Mouse (Mus musculus): ENCODE measurements around the gene Sema5b. TPM values are rescaled to one million over a fixed set of nuclear protein-coding genes. Genes with fewer than 3 reads are reported as not detected.

Sema5b gene
- polyA plus RNA-seq, 1 experiment from 2014 or later: 1.8 TPM

- H3K36me3 ChIP-seq: no peaks in the 10 kb centered on the region
- no peak overlapping the region; the same call in 1 of the 2 replicates for H3K4me2 ChIP-seq
- no peaks in the 10 kb centered on the region for H3K9me3 ChIP-seq (replicated peaks)
- peaks cover 10% of the 10 kb centered on the region for H3K4me1 ChIP-seq (replicated peaks)
- no peak for ATAC-seq (replicated peaks; ENCODE audit: insufficient number of reproducible peaks, insufficient read depth, low FRiP score, low read depth)
- WGBS: 36% methylated on average over 17 of the region's 17 CpGs
- no peak overlapping the region for H3K9ac ChIP-seq
- H3K27me3 ChIP-seq: peaks cover 7% of the 10 kb centered on the region; the same call in 1 of the 2 replicates
- peak overlapping the region; percentile 31 for H3K27ac ChIP-seq
- H3K4me3 ChIP-seq: no peak overlapping the region
Measured at GRCm38 (mm10) chr16:35613851-35614804, 73.2 kb downstream of the Sema5b start.

GRCm38 (mm10) chr16:35617732-35618131 is 76.8 kb downstream of the Sema5b start:
- Histone ChIP-seq H3K9ac (no peak overlapping the region), H3K9me3 (replicated peaks) (no peaks in the 10 kb centered on the region), H3K4me2 (no peak overlapping the region), H3K27me3 (peaks cover 7% of the 10 kb centered on the region; the same call in 1 of the 2 replicates), H3K36me3 (no peaks in the 10 kb centered on the region), H3K4me3 (no peak overlapping the region), H3K4me1 (replicated peaks) (peaks cover 10% of the 10 kb centered on the region), H3K27ac (no peak overlapping the region)
- 76% methylated on average over 4 of the region's 4 CpGs for WGBS
- ATAC-seq (replicated peaks; ENCODE audit: insufficient number of reproducible peaks, insufficient read depth, low FRiP score, low read depth): no peak

DNA sequence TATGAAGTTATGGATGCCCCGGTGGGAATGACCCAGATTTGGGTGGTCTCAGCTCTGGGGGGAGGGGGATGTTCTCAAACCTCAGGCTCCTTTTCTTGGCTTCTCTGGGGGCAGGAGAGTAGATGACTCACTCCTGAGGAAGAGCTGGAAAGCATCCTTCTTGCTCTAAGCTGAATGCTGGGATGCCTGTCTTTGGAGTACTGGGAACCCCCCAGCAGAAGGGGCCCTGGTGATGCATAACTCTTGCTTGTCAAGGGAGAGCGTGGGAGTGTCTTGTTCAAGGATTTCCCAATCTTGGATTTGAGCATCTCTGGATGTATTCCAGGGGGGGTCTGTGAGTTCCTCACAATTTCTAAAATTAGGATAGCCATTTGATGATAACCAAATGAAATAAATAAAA is 82.1 kb downstream of the Sema5b start:
- no peaks in the 10 kb centered on the region for H3K4me1 ChIP-seq (replicated peaks)
- no peak overlapping the region for H3K4me3 ChIP-seq
- no peaks in the 10 kb centered on the region for H3K9me3 ChIP-seq (replicated peaks)
- ATAC-seq (replicated peaks; ENCODE audit: insufficient number of reproducible peaks, insufficient read depth, low FRiP score, low read depth): no peak
- no peak overlapping the region for H3K4me2 ChIP-seq
- peaks cover 9% of the 10 kb centered on the region; the same call in 1 of the 2 replicates for H3K27me3 ChIP-seq
- H3K27ac ChIP-seq: no peak overlapping the region
- H3K36me3 ChIP-seq: no peaks in the 10 kb centered on the region
- WGBS: 79% methylated on average over 2 of the region's 2 CpGs
- H3K9ac ChIP-seq: no peak overlapping the region

DNA sequence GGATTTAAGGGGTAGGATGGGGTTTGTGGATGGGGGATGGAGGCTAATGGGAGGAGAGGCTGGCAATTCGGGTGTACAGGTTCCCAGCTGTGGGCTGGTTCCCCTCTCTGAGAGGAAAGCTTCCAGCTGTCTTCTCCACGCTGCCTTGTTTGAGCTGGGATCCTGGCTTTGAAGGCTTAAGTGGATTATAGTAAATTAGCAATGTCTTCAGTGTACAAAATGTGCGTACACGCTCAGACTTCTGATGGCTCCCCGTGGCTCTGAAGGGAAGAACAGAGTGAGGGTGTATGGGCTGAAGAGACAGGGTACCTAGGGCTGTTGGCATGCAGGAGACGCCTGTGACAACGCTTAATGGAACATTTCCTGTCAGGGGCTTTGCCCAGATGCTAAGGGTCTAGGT is 83.0 kb downstream of the Sema5b start:
- WGBS: 71% methylated on average over 7 of the region's 7 CpGs
- no peak overlapping the region for H3K4me2 ChIP-seq
- no peaks in the 10 kb centered on the region for H3K36me3 ChIP-seq
- peaks cover 6% of the 10 kb centered on the region for H3K27me3 ChIP-seq
- ATAC-seq (replicated peaks; ENCODE audit: insufficient number of reproducible peaks, insufficient read depth, low FRiP score, low read depth): no peak
- no peak overlapping the region for H3K27ac ChIP-seq
- H3K9me3 ChIP-seq (replicated peaks): no peaks in the 10 kb centered on the region
- H3K4me1 ChIP-seq (replicated peaks): no peaks in the 10 kb centered on the region
- H3K9ac ChIP-seq: no peak overlapping the region
- no peak overlapping the region for H3K4me3 ChIP-seq

- WGBS: 79% methylated on average over 6 of the region's 6 CpGs
- no peak for ATAC-seq (replicated peaks; ENCODE audit: insufficient number of reproducible peaks, insufficient read depth, low FRiP score, low read depth)
- H3K4me2 ChIP-seq: no peak overlapping the region
Measured at GRCm38 (mm10) chr16:35624877-35625276, 83.9 kb downstream of the Sema5b start.

GRCm38 (mm10) chr16:35625286-35626020 is 84.5 kb downstream of the Sema5b start:
- Histone ChIP-seq H3K4me2 (no peak overlapping the region), H3K4me3 (no peak overlapping the region), H3K27me3 (peaks cover 11% of the 10 kb centered on the region), H3K36me3 (no peaks in the 10 kb centered on the region), H3K27ac (no peak overlapping the region), H3K9ac (no peak overlapping the region), H3K9me3 (replicated peaks) (no peaks in the 10 kb centered on the region), H3K4me1 (replicated peaks) (peaks cover 2% of the 10 kb centered on the region)
- WGBS: 76% methylated on average over 16 of the region's 16 CpGs
- no peak for ATAC-seq (replicated peaks; ENCODE audit: insufficient number of reproducible peaks, insufficient read depth, low FRiP score, low read depth)

More at GRCm38 (mm10) chr16:35624877-35625276, 83.9 kb downstream of the Sema5b start:
- Histone ChIP-seq H3K9ac (no peak overlapping the region), H3K4me1 (replicated peaks) (no peaks in the 10 kb centered on the region), H3K27ac (no peak overlapping the region), H3K4me3 (no peak overlapping the region), H3K36me3 (no peaks in the 10 kb centered on the region), H3K9me3 (replicated peaks) (no peaks in the 10 kb centered on the region), H3K27me3 (peaks cover 11% of the 10 kb centered on the region)

- WGBS: 34% methylated on average over 10 of the region's 10 CpGs
- no peak overlapping the region for H3K9ac ChIP-seq
- H3K4me1 ChIP-seq (replicated peaks): peaks cover 10% of the 10 kb centered on the region
- no peak overlapping the region for H3K4me2 ChIP-seq
- 0 out of 2 replicates have a peak, but pooled peaks have one; percentile 40 for ATAC-seq (replicated peaks; ENCODE audit: insufficient number of reproducible peaks, insufficient read depth, low FRiP score, low read depth)
- H3K4me3 ChIP-seq: no peak overlapping the region
- H3K9me3 ChIP-seq (replicated peaks): no peaks in the 10 kb centered on the region
- H3K36me3 ChIP-seq: no peaks in the 10 kb centered on the region
- peaks cover 11% of the 10 kb centered on the region for H3K27me3 ChIP-seq
- H3K27ac ChIP-seq: no peak overlapping the region
Measured at GRCm38 (mm10) chr16:35627992-35628607, 87.2 kb downstream of the Sema5b start.

DNA sequence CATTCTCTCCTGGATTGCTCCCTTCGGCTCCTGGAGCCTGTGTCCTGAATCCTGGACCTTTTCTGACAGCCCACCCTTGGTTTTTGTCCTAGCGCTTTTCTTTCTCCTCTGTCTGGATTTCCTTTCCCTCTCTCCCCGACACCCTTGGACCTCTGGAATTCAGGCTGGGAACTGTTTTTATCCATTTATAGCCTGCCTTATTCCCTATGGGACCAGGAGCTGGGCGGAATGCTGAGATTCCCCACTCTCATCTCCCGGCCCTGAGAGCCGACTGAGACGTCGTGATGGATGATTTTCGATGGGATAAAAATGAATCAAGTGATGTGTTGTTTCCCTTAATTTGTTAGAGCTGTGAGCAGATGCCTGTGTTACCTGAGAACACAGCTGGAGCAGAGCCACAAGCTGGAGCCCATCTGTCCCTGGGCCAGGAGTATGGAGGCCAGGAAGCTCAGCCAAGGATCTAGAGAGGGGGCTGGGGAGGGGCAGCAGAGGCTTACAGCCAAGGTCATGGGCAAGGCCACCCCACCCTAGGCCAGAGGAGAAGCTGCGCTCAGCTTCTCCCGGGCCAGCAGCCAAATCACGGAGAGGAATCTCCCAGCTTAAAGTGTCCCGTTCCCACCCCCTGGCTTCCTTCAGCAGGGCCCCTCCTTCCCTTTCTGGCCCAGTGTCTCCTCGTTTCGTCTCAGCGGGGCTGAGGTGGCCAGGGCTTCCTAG is 89.7 kb downstream of the Sema5b start:
- H3K27ac ChIP-seq: peak overlapping the region; percentile 0; the same call in 1 of the 2 replicates
- no peak overlapping the region for H3K4me2 ChIP-seq
- H3K36me3 ChIP-seq: no peaks in the 10 kb centered on the region
- no peak overlapping the region for H3K9ac ChIP-seq
- ATAC-seq (replicated peaks; ENCODE audit: insufficient number of reproducible peaks, insufficient read depth, low FRiP score, low read depth): no peak; the same call in 1 of the 2 replicates
- H3K27me3 ChIP-seq: peaks cover 8% of the 10 kb centered on the region
- no peaks in the 10 kb centered on the region for H3K9me3 ChIP-seq (replicated peaks)
- peaks cover 10% of the 10 kb centered on the region for H3K4me1 ChIP-seq (replicated peaks)
- H3K4me3 ChIP-seq: no peak overlapping the region
- WGBS: 39% methylated on average over 16 of the region's 16 CpGs

GRCm38 (mm10) chr16:35633058-35633457 is 92.1 kb downstream of the Sema5b start:
- Histone ChIP-seq H3K4me1 (replicated peaks) (peaks cover 10% of the 10 kb centered on the region), H3K4me2 (no peak overlapping the region), H3K36me3 (no peaks in the 10 kb centered on the region), H3K9me3 (replicated peaks) (no peaks in the 10 kb centered on the region), H3K9ac (no peak overlapping the region), H3K27ac (no peak overlapping the region), H3K27me3 (peaks cover 5% of the 10 kb centered on the region), H3K4me3 (no peak overlapping the region)
- 30% methylated on average over 2 of the region's 2 CpGs for WGBS
- ATAC-seq (replicated peaks; ENCODE audit: insufficient number of reproducible peaks, insufficient read depth, low FRiP score, low read depth): no peak

- 53% methylated on average over 4 of the region's 4 CpGs for WGBS
- Histone ChIP-seq H3K27ac (no peak overlapping the region), H3K36me3 (no peaks in the 10 kb centered on the region), H3K9ac (no peak overlapping the region), H3K4me2 (no peak overlapping the region), H3K27me3 (no peaks in the 10 kb centered on the region), H3K4me1 (replicated peaks) (peaks cover 10% of the 10 kb centered on the region), H3K9me3 (replicated peaks) (no peaks in the 10 kb centered on the region), H3K4me3 (no peak overlapping the region)
- no peak for ATAC-seq (replicated peaks; ENCODE audit: insufficient number of reproducible peaks, insufficient read depth, low FRiP score, low read depth)
Measured at GRCm38 (mm10) chr16:35634971-35635370, 94.0 kb downstream of the Sema5b start.
